Mouse (Mus musculus) c-Kit-negative CD71-positive TER-119-positive erythroid progenitor cells, embryonic 14.5 days (primary cell): Measurements from ENCODE around the gene Gria1.

Experiments used
- DNase-seq: peaks from one replicate; pipeline ENCODE4 v3.0.0-alpha.2; 2013; ENCODE audit warnings: low read depth, low spot score

Gria1 gene

GRCm38 (mm10) chr11:57051666-57052562 lies 40.7 kb downstream of the Gria1 start:
- no peak for DNase-seq

GRCm38 (mm10) chr11:57062441-57062840 lies 51.3 kb downstream of the Gria1 start:
- DNase-seq, result no peak

GRCm38 (mm10) chr11:57070196-57070901 lies 59.2 kb downstream of the Gria1 start:
- no peak for DNase-seq

GRCm38 (mm10) chr11:57072171-57072570 lies 61.0 kb downstream of the Gria1 start:
- DNase-seq, result no peak

- DNase-seq, result no peak
Measured at GRCm38 (mm10) chr11:57079423-57079822, 68.2 kb downstream of the Gria1 start.

- no peak for DNase-seq
Measured at GRCm38 (mm10) chr11:57089527-57089926, 78.3 kb downstream of the Gria1 start.

GRCm38 (mm10) chr11:57090705-57091104 lies 79.5 kb downstream of the Gria1 start:
- no peak for DNase-seq

GRCm38 (mm10) chr11:57091276-57091914 lies 80.2 kb downstream of the Gria1 start:
- DNase-seq, result no peak

GRCm38 (mm10) chr11:57100491-57100890 lies 89.3 kb downstream of the Gria1 start:
- DNase-seq, result no peak

GRCm38 (mm10) chr11:57103751-57104254 lies 92.6 kb downstream of the Gria1 start:
- no peak for DNase-seq

- DNase-seq, result no peak
Measured at GRCm38 (mm10) chr11:57105683-57106082, 94.5 kb downstream of the Gria1 start.

GRCm38 (mm10) chr11:57112386-57112785 lies 101.2 kb downstream of the Gria1 start:
- no peak for DNase-seq

GRCm38 (mm10) chr11:57114410-57114809 lies 103.2 kb downstream of the Gria1 start:
- no peak for DNase-seq

- DNase-seq, result no peak
Measured at GRCm38 (mm10) chr11:57127066-57127465, 115.9 kb downstream of the Gria1 start.

GRCm38 (mm10) chr11:57140162-57140780 lies 129.1 kb downstream of the Gria1 start:
- DNase-seq, result no peak

GRCm38 (mm10) chr11:57143681-57144080 lies 132.5 kb downstream of the Gria1 start:
- DNase-seq, result no peak

GRCm38 (mm10) chr11:57145192-57145591 lies 134.0 kb downstream of the Gria1 start:
- DNase-seq, result no peak

- no peak for DNase-seq
Measured at GRCm38 (mm10) chr11:57145704-57146103, 134.5 kb downstream of the Gria1 start.

- no peak for DNase-seq
Measured at GRCm38 (mm10) chr11:57151674-57152073, 140.5 kb downstream of the Gria1 start.

- no peak for DNase-seq
Measured at GRCm38 (mm10) chr11:57154998-57155397, 143.8 kb downstream of the Gria1 start.

GRCm38 (mm10) chr11:57159412-57159811 lies 148.2 kb downstream of the Gria1 start:
- no peak for DNase-seq

- DNase-seq, result no peak
Measured at GRCm38 (mm10) chr11:57160076-57160475, 148.9 kb downstream of the Gria1 start.
